Mouse (Mus musculus) kidney, adult 11 months (tissue): ENCODE results near the gene 2010003K11Rik.
"Not testable (repeated sequence)": the region's sequence is repeated elsewhere in the genome, so short reads cannot be mapped to it uniquely, and the experiment has no call there.

ENCODE experiments used
- DNase-seq: peaks from one replicate; pipeline ENCODE4 v3.0.0; 2022

The 2010003K11Rik gene

GRCm38 (mm10) chr19:4455071-4455800, 43.1 kb downstream of the 2010003K11Rik start:
- DNase-seq, result no peak

GRCm38 (mm10) chr19:4454040-4454439, 44.3 kb downstream of the 2010003K11Rik start:
- not testable (repeated sequence) for DNase-seq

GRCm38 (mm10) chr19:4452525-4452924, 45.9 kb downstream of the 2010003K11Rik start:
- no peak for DNase-seq

GRCm38 (mm10) chr19:4451965-4452364, 46.4 kb downstream of the 2010003K11Rik start:
- no peak for DNase-seq

- no peak for DNase-seq
Observed at GRCm38 (mm10) chr19:4451098-4451497, 47.3 kb downstream of the 2010003K11Rik start.

GRCm38 (mm10) chr19:4450666-4451065, 47.7 kb downstream of the 2010003K11Rik start:
- no peak for DNase-seq

- DNase-seq, result no peak
Observed at GRCm38 (mm10) chr19:4449230-4449629, 49.2 kb downstream of the 2010003K11Rik start.

GRCm38 (mm10) chr19:4447445-4447844, 50.9 kb downstream of the 2010003K11Rik start:
- DNase-seq, result no peak
